Mouse (Mus musculus): ENCODE results near the gene Jak3.
A peak's percentile ranks its signal among the peaks of the same experiment; 100 is the strongest.

DNA sequence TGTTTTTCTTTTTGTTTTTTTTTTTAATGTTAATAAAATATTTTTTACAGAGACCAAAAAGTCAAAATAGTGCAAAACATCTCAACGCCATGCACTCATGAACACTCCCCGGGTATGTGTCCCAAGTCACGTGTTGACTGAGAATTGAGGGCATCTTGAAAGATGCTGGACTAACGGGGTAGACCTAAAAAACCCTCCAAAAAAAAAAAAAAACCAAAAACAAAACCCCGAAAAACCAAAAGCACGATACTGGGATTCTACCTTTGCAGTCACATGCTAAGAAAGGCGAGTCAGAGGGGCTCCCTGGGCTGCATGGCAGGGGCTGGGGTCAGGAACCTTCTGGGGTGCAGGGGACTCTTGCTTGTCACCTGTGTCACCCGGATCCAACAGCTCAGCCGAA, 49.3 kb upstream of the Jak3 start:
- TF ChIP-seq CTCF (conservative IDR thresholded peaks at IDR 0.05 in 1 of 2, IDR thresholded peaks at IDR 0.05 in 1 of 2; ENCODE audit: low read depth in 2 of 2, low read length in 2 of 2) = no peak
- peak; percentile 48 for TF ChIP-seq USF1 (IDR thresholded peaks at IDR 0.05; ENCODE audit: low read depth, low read length)
- TF ChIP-seq ELF1 (IDR thresholded peaks at IDR 0.05; ENCODE audit: low read depth, low read length) = no peak
